Mouse (Mus musculus) CH12.LX (cell line): Measurements from ENCODE around the gene Fbxo31. TPM values are rescaled to one million over a fixed set of nuclear protein-coding genes. Genes with fewer than 3 reads are reported as not detected.

Source experiments
- DNase-seq: peaks from one replicate; pipeline ENCODE4 v3.0.0-alpha.2; 2013; ENCODE audit errors: extremely low read depth
- H3K27ac ChIP-seq: 2 replicates; pipeline ENCODE4 v1.5.1; 2012; ENCODE audit warnings: low read depth, mild to moderate bottlenecking, control low read depth, moderate library complexity; ENCODE audit not compliant: insufficient read depth
- H3K27me3 ChIP-seq: replicated peaks from 2 replicates; pipeline ENCODE3; 2012; ENCODE audit warnings: inconsistent platforms
- H3K36me3 ChIP-seq, 2 experiments: replicated peaks in 1 of 2; 2 replicates each; pipeline versions ENCODE3 to v1.6.1; 2012; ENCODE audit warnings: inconsistent platforms in 1 of 2, low read length in 1 of 2, mild to moderate bottlenecking in 1 of 2, mixed read lengths in 1 of 2, moderate library complexity in 1 of 2; ENCODE audit not compliant: control insufficient read depth in 1 of 2, insufficient read depth in 1 of 2
- H3K4me1 ChIP-seq, 2 experiments: 2 replicates each; pipeline ENCODE4 v1.6.1; 2012; ENCODE audit warnings: inconsistent platforms in 1 of 2, moderate library complexity in 1 of 2; ENCODE audit not compliant: insufficient read depth in 2 of 2, control insufficient read depth in 1 of 2
- H3K4me2 ChIP-seq: 2 replicates; pipeline ENCODE4 v1.6.1; 2012; ENCODE audit warnings: low read depth, mild to moderate bottlenecking, control low read depth; ENCODE audit not compliant: poor library complexity, insufficient read depth, severe bottlenecking
- H3K4me3 ChIP-seq, 3 experiments: fragments of 150-350 bp in 1 of 3; sonication (generic) in 1 of 3; replicated peaks in 1 of 3; 2 replicates each; pipeline versions ENCODE3 to v1.5.1; 2011 to 2012; ENCODE audit warnings: low read depth in 2 of 3, low read length in 2 of 3, mild to moderate bottlenecking in 2 of 3, moderate library complexity in 2 of 3, control low read depth in 1 of 3, improper control_type of control experiment in 1 of 3, inconsistent platforms in 1 of 3, mixed read lengths in 1 of 3; ENCODE audit not compliant: poor library complexity in 1 of 3
- H3K79me2 ChIP-seq: replicated peaks from 2 replicates; pipeline ENCODE4 v1.6.1; 2012; ENCODE audit warnings: mild to moderate bottlenecking, moderate library complexity; ENCODE audit not compliant: control insufficient read depth, poor library complexity, insufficient read depth, severe bottlenecking; ENCODE audit errors: extremely low read depth
- H3K9ac ChIP-seq: 2 replicates; pipeline ENCODE4 v1.6.1; 2012; ENCODE audit warnings: low read depth, mild to moderate bottlenecking, control low read depth, moderate library complexity; ENCODE audit not compliant: insufficient read depth
- H3K9me3 ChIP-seq: replicated peaks from 2 replicates; pipeline ENCODE3; 2012; ENCODE audit warnings: low read length, inconsistent platforms, mixed read lengths
- BHLHE40 ChIP-seq: IDR thresholded peaks from 2 replicates; pipeline ENCODE4 v1.6.1; 2011; ENCODE audit warnings: mild to moderate bottlenecking, low read depth, low read length, improper control_type of control experiment
- CHD2 ChIP-seq: IDR thresholded peaks from 2 replicates; pipeline ENCODE4 v1.6.1; 2011; ENCODE audit warnings: low read length, improper control_type of control experiment
- ELF1 ChIP-seq: IDR thresholded peaks from 2 replicates; pipeline ENCODE4 v1.6.1; 2014; ENCODE audit warnings: low read depth, mild to moderate bottlenecking, inconsistent platforms, low read length, improper control_type of control experiment
- GABPA ChIP-seq: IDR thresholded peaks from 2 replicates; pipeline ENCODE4 v1.6.1; 2012; ENCODE audit warnings: low read depth, low read length, improper control_type of control experiment, inconsistent platforms; ENCODE audit not compliant: insufficient replicate concordance
- HCFC1 ChIP-seq: IDR thresholded peaks from 2 replicates; pipeline ENCODE4 v1.6.1; 2012; ENCODE audit warnings: low read depth, mild to moderate bottlenecking, inconsistent platforms, low read length, improper control_type of control experiment
- IRF4 ChIP-seq: IDR thresholded peaks from 2 replicates; pipeline ENCODE4 v1.6.1; 2014; ENCODE audit warnings: low read depth, mild to moderate bottlenecking, inconsistent platforms, low read length, improper control_type of control experiment
- JUND ChIP-seq: conservative IDR thresholded peaks from 2 replicates; pipeline ENCODE4 v1.6.1; 2011; ENCODE audit warnings: low read depth, low read length, improper control_type of control experiment
- MAFK ChIP-seq: IDR thresholded peaks from 2 replicates; pipeline ENCODE4 v1.6.1; 2011; ENCODE audit warnings: low read length, improper control_type of control experiment; ENCODE audit not compliant: insufficient replicate concordance
- MEF2A ChIP-seq: IDR thresholded peaks from 2 replicates; pipeline ENCODE4 v1.6.1; 2014; ENCODE audit warnings: low read depth, mild to moderate bottlenecking, inconsistent platforms, low read length, improper control_type of control experiment, borderline replicate concordance
- MYC ChIP-seq: IDR thresholded peaks from 2 replicates; pipeline ENCODE4 v1.6.1; 2011; ENCODE audit warnings: low read depth, mild to moderate bottlenecking, improper control_type of control experiment, low read length
- NELFE ChIP-seq: IDR thresholded peaks from 2 replicates; pipeline ENCODE4 v1.6.1; 2011; ENCODE audit warnings: low read depth, low read length, improper control_type of control experiment
- RCOR1 ChIP-seq: conservative IDR thresholded peaks from 2 replicates; pipeline ENCODE4 v1.6.1; 2012; ENCODE audit warnings: low read depth, mild to moderate bottlenecking, inconsistent platforms, low read length, improper control_type of control experiment
- TCF12 ChIP-seq: IDR thresholded peaks from 2 replicates; pipeline ENCODE4 v1.6.1; 2014; ENCODE audit warnings: low read depth, mild to moderate bottlenecking, inconsistent platforms, low read length, improper control_type of control experiment
- ZKSCAN1 ChIP-seq: IDR thresholded peaks from 2 replicates; pipeline ENCODE4 v1.6.1; 2012; ENCODE audit warnings: low read depth, inconsistent platforms, low read length, improper control_type of control experiment, borderline replicate concordance
- ZMIZ1 ChIP-seq: IDR thresholded peaks from 2 replicates; pipeline ENCODE4 v1.6.1; 2012; ENCODE audit warnings: low read depth, mild to moderate bottlenecking, inconsistent platforms, low read length, improper control_type of control experiment
- ZNF384 ChIP-seq: IDR thresholded peaks from 2 replicates; pipeline ENCODE4 v1.6.1; 2012; ENCODE audit warnings: low read depth, low read length, improper control_type of control experiment, inconsistent platforms
- dilution Hi-C: fragments of 300-500 bp; cut with MboI; formaldehyde crosslinking; loops from 2 replicates; pipeline ENCODE4 v1.14.3; 2020; ENCODE audit warnings: low sequenced_read_pairs; ENCODE audit not compliant: extremely low pct_unique_long_range_greater_than_20kb, extremely low pct_ligation_motif_present
- in situ Hi-C: fragments of 300-500 bp; cut with MboI; formaldehyde crosslinking; loops from 3 replicates; pipeline ENCODE4 v1.14.3; 2019; ENCODE audit warnings: low sequenced_read_pairs, low pct_ligation_motif_present, low pct_unique_long_range_greater_than_20kb, mixed read lengths
- polyA plus RNA-seq: library from polyadenylated mRNA; unstranded; fragments of >175 nt; gene quantifications from 2 replicates; pipeline ENCODE4 v1.2.1, GENCODE M21; 2012; ENCODE audit warnings: low read depth; ENCODE audit not compliant: insufficient read length
- total RNA-seq, 2 experiments: library from RNA; depleted of rRNA; stranded (reverse); fragments of 300-350 nt in 1 of 2; fragments of >200 nt in 1 of 2; gene quantifications; 2 replicates each; pipeline ENCODE4 v1.2.3; 2012 to 2014

Fbxo31 gene
- total and polyA plus RNA-seq, 3 experiments: 13.2 to 24.7 (median 14.2) TPM

DNA sequence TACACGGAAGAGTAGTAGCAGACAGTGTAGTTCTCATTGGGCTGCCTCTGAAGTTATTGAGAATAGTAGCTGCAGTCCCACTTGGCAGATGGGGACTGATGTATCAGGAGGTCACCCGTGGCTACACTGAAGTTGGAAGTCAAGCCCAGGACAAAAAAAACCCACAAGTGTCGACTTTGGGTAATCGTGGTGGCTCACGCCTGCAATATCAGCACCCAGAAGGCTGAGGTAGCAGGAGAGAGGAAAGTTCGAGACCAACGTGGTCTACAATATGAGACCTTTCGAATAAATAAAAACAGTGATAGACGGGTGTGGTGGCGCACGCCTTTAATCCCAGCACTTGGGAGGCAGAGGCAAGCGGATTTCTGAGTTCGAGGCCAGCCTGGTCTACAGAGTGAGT is 6.1 kb upstream of the Fbxo31 start:
- Histone ChIP-seq H3K4me2 (peak overlapping the region; percentile 85; the same call in 1 of the 2 replicates), H3K27me3 (peaks cover 9% of the 10 kb centered on the region), H3K27ac (no peak overlapping the region), H3K4me3 (peak overlapping the region; percentile 60 to 82 (median 70)), H3K79me2 (no peaks in the 10 kb centered on the region), H3K36me3 (no peaks in the 10 kb centered on the region), H3K9me3 (no peaks in the 10 kb centered on the region)
- in situ Hi-C loops: loop anchor here (10.0 to 25.0 kb wide), 2 partner anchors 360 to 853 kb away; partner anchors contain the start of genes Banp, Car5a, Cyba and Mvd
- no peak for TF ChIP-seq NELFE
- no peak for TF ChIP-seq TCF12
- no peak for TF ChIP-seq BHLHE40
- TF ChIP-seq RCOR1: no peak
- 0 out of 2 replicates have a peak, but pooled peaks have one; percentile 10 for TF ChIP-seq ZMIZ1
- TF ChIP-seq, all 38 proteins: peak for 1
- dilution Hi-C loops: no loop called here
- Histone ChIP-seq H3K4me1 (peaks cover 19 to 35% of the 10 kb centered on the region in 2 experiments), H3K9ac (peak overlapping the region; percentile 56)
- no peak for DNase-seq

DNA sequence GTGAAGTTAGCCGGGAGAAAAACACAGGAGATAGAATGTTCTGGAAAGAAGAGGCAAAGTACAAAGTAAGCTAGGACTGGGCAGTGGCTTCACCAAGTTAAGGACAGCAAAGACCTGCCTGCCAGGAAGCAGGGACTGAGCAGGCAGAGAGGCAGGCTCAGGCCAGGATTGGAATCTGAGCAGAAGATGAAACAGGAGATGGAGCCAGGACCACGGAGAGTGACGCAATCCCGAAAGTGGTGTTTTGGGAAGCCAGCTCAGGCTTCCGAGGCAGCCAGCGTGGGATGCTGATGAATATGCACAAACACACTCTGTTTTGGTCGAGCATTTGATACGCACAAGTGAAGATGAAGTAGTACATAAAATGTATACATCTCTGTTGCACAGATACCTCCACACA is 5.0 kb upstream of the Fbxo31 start:
- Histone ChIP-seq H3K4me1 (peaks cover 20 to 33% of the 10 kb centered on the region in 2 experiments), H3K27ac (no peak overlapping the region), H3K27me3 (peaks cover 9% of the 10 kb centered on the region), H3K4me3 (no peak overlapping the region), H3K79me2 (no peaks in the 10 kb centered on the region), H3K36me3 (no peaks in the 10 kb centered on the region), H3K9me3 (no peaks in the 10 kb centered on the region), H3K4me2 (no peak overlapping the region), H3K9ac (no peak overlapping the region)
- in situ Hi-C loops: loop anchor here (10.0 to 25.0 kb wide), 2 partner anchors 361 to 854 kb away; partner anchors contain the start of genes Banp, Car5a, Cyba and Mvd
- dilution Hi-C loops: no loop called here
- DNase-seq: no peak
- no peak for TF ChIP-seq ZNF384
- TF ChIP-seq JUND: no peak
- no peak for TF ChIP-seq ELF1
- no peak for TF ChIP-seq BHLHE40
- TF ChIP-seq ZKSCAN1: no peak
- no peak for TF ChIP-seq RCOR1
- TF ChIP-seq GABPA: no peak
- TF ChIP-seq HCFC1: no peak
- TF ChIP-seq TCF12: no peak
- TF ChIP-seq IRF4: no peak
- no peak for TF ChIP-seq MEF2A
- TF ChIP-seq MYC: no peak
- no peak for TF ChIP-seq MAFK
- TF ChIP-seq CHD2: no peak
